Mouse (Mus musculus): ENCODE results near the gene Gm11437.

DNA sequence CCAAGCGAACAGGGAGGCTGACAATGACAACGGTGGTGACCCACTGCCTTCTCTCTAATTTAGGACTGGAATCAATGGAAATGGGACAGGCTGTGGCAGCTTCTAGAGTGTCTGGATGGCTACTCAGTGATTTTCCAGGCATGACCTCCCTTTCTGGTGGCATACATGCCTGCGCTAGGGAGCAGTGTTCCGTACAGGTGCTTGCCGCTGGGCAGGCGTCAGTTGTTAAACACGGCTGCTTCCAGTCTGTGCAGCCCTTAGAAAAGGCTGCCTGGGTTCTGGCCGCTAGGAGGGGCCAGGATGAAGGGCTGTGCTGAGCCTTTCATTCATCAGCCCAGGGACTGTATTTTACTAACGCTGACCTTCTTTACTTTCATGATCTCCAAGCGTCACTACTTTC lies 26.0 kb upstream of the Gm11437 start:
- TF ChIP-seq CTCF (IDR thresholded peaks at IDR 0.05; ENCODE audit: low read depth, low read length) (no peak), GATA1 (IDR thresholded peaks at IDR 0.05; ENCODE audit: borderline replicate concordance, low read length) (no peak), POLR2AphosphoS5 (IDR thresholded peaks at IDR 0.05; ENCODE audit: insufficient replicate concordance, low read depth, low read length) (no peak), TAL1 (conservative IDR thresholded peaks at IDR 0.05; ENCODE audit: low read depth, low read length) (no peak), GATA2 (IDR thresholded peaks at IDR 0.05; ENCODE audit: borderline replicate concordance, low read depth, low read length) (no peak)

All from G1E (cell line).